Mouse (Mus musculus) CH12.LX (cell line): ENCODE measurements around the gene Ptprcap. TPM values are rescaled to one million over a fixed set of nuclear protein-coding genes. Genes with fewer than 3 reads are reported as not detected.

Experiments
- DNase-seq: peaks from one replicate; pipeline ENCODE4 v3.0.0-alpha.2; 2013; ENCODE audit errors: extremely low read depth
- H3K27ac ChIP-seq: 2 replicates; pipeline ENCODE4 v1.5.1; 2012; ENCODE audit warnings: low read depth, mild to moderate bottlenecking, control low read depth, moderate library complexity; ENCODE audit not compliant: insufficient read depth
- H3K27me3 ChIP-seq: replicated peaks from 2 replicates; pipeline ENCODE3; 2012; ENCODE audit warnings: inconsistent platforms
- H3K36me3 ChIP-seq, 2 experiments: replicated peaks in 1 of 2; 2 replicates each; pipeline versions ENCODE3 to v1.6.1; 2012; ENCODE audit warnings: inconsistent platforms in 1 of 2, low read length in 1 of 2, mild to moderate bottlenecking in 1 of 2, mixed read lengths in 1 of 2, moderate library complexity in 1 of 2; ENCODE audit not compliant: control insufficient read depth in 1 of 2, insufficient read depth in 1 of 2
- H3K4me1 ChIP-seq, 2 experiments: 2 replicates each; pipeline ENCODE4 v1.6.1; 2012; ENCODE audit warnings: inconsistent platforms in 1 of 2, moderate library complexity in 1 of 2; ENCODE audit not compliant: insufficient read depth in 2 of 2, control insufficient read depth in 1 of 2
- H3K4me2 ChIP-seq: 2 replicates; pipeline ENCODE4 v1.6.1; 2012; ENCODE audit warnings: low read depth, mild to moderate bottlenecking, control low read depth; ENCODE audit not compliant: poor library complexity, insufficient read depth, severe bottlenecking
- H3K4me3 ChIP-seq, 3 experiments: fragments of 150-350 bp in 1 of 3; sonication (generic) in 1 of 3; replicated peaks in 1 of 3; 2 replicates each; pipeline versions ENCODE3 to v1.5.1; 2011 to 2012; ENCODE audit warnings: low read depth in 2 of 3, low read length in 2 of 3, mild to moderate bottlenecking in 2 of 3, moderate library complexity in 2 of 3, control low read depth in 1 of 3, improper control_type of control experiment in 1 of 3, inconsistent platforms in 1 of 3, mixed read lengths in 1 of 3; ENCODE audit not compliant: poor library complexity in 1 of 3
- H3K79me2 ChIP-seq: replicated peaks from 2 replicates; pipeline ENCODE4 v1.6.1; 2012; ENCODE audit warnings: mild to moderate bottlenecking, moderate library complexity; ENCODE audit not compliant: control insufficient read depth, poor library complexity, insufficient read depth, severe bottlenecking; ENCODE audit errors: extremely low read depth
- H3K9ac ChIP-seq: 2 replicates; pipeline ENCODE4 v1.6.1; 2012; ENCODE audit warnings: low read depth, mild to moderate bottlenecking, control low read depth, moderate library complexity; ENCODE audit not compliant: insufficient read depth
- H3K9me3 ChIP-seq: replicated peaks from 2 replicates; pipeline ENCODE3; 2012; ENCODE audit warnings: low read length, inconsistent platforms, mixed read lengths
- CHD1 ChIP-seq: IDR thresholded peaks from 2 replicates; pipeline ENCODE4 v1.6.1; 2012; ENCODE audit warnings: low read depth, low read length, improper control_type of control experiment, inconsistent platforms
- EP300 ChIP-seq: IDR thresholded peaks from 2 replicates; pipeline ENCODE4 v1.6.1; 2011; ENCODE audit warnings: low read length, improper control_type of control experiment
- GABPA ChIP-seq: IDR thresholded peaks from 2 replicates; pipeline ENCODE4 v1.6.1; 2012; ENCODE audit warnings: low read depth, low read length, improper control_type of control experiment, inconsistent platforms; ENCODE audit not compliant: insufficient replicate concordance
- HCFC1 ChIP-seq: IDR thresholded peaks from 2 replicates; pipeline ENCODE4 v1.6.1; 2012; ENCODE audit warnings: low read depth, mild to moderate bottlenecking, inconsistent platforms, low read length, improper control_type of control experiment
- IRF4 ChIP-seq: IDR thresholded peaks from 2 replicates; pipeline ENCODE4 v1.6.1; 2014; ENCODE audit warnings: low read depth, mild to moderate bottlenecking, inconsistent platforms, low read length, improper control_type of control experiment
- JUND ChIP-seq: conservative IDR thresholded peaks from 2 replicates; pipeline ENCODE4 v1.6.1; 2011; ENCODE audit warnings: low read depth, low read length, improper control_type of control experiment
- KAT2A ChIP-seq: IDR thresholded peaks from 2 replicates; pipeline ENCODE4 v1.6.1; 2012; ENCODE audit warnings: low read length, improper control_type of control experiment, inconsistent platforms; ENCODE audit not compliant: insufficient replicate concordance
- MAFK ChIP-seq: IDR thresholded peaks from 2 replicates; pipeline ENCODE4 v1.6.1; 2011; ENCODE audit warnings: low read length, improper control_type of control experiment; ENCODE audit not compliant: insufficient replicate concordance
- MAZ ChIP-seq: IDR thresholded peaks from 2 replicates; pipeline ENCODE4 v1.6.1; 2012; ENCODE audit warnings: low read depth, mild to moderate bottlenecking, inconsistent platforms, low read length, improper control_type of control experiment, moderate library complexity
- MXI1 ChIP-seq: IDR thresholded peaks from 2 replicates; pipeline ENCODE4 v1.6.1; 2011; ENCODE audit warnings: mild to moderate bottlenecking, low read depth, low read length, improper control_type of control experiment
- NELFE ChIP-seq: IDR thresholded peaks from 2 replicates; pipeline ENCODE4 v1.6.1; 2011; ENCODE audit warnings: low read depth, low read length, improper control_type of control experiment
- POLR2A ChIP-seq: IDR thresholded peaks from 2 replicates; pipeline ENCODE4 v1.6.1; 2011; ENCODE audit warnings: low read depth, mild to moderate bottlenecking, improper control_type of control experiment, low read length
- RCOR1 ChIP-seq: conservative IDR thresholded peaks from 2 replicates; pipeline ENCODE4 v1.6.1; 2012; ENCODE audit warnings: low read depth, mild to moderate bottlenecking, inconsistent platforms, low read length, improper control_type of control experiment
- SIN3A ChIP-seq: IDR thresholded peaks from 2 replicates; pipeline ENCODE4 v1.6.1; 2012; ENCODE audit warnings: low read length, improper control_type of control experiment, inconsistent platforms
- TBP ChIP-seq: conservative IDR thresholded peaks from 2 replicates; pipeline ENCODE4 v1.6.1; 2011; ENCODE audit warnings: low read depth, low read length, improper control_type of control experiment
- USF1 ChIP-seq: IDR thresholded peaks from 2 replicates; pipeline ENCODE4 v1.6.1; 2014; ENCODE audit warnings: low read depth, mild to moderate bottlenecking, inconsistent platforms, low read length, improper control_type of control experiment
- USF2 ChIP-seq: conservative IDR thresholded peaks from 2 replicates; pipeline ENCODE4 v1.6.1; 2011; ENCODE audit warnings: low read depth, low read length, improper control_type of control experiment
- ZC3H11A ChIP-seq: IDR thresholded peaks from 2 replicates; pipeline ENCODE4 v1.6.1; 2012; ENCODE audit warnings: low read depth, mild to moderate bottlenecking, inconsistent platforms, low read length, improper control_type of control experiment
- ZKSCAN1 ChIP-seq: IDR thresholded peaks from 2 replicates; pipeline ENCODE4 v1.6.1; 2012; ENCODE audit warnings: low read depth, inconsistent platforms, low read length, improper control_type of control experiment, borderline replicate concordance
- dilution Hi-C: fragments of 300-500 bp; cut with MboI; formaldehyde crosslinking; loops from 2 replicates; pipeline ENCODE4 v1.14.3; 2020; ENCODE audit warnings: low sequenced_read_pairs; ENCODE audit not compliant: extremely low pct_unique_long_range_greater_than_20kb, extremely low pct_ligation_motif_present
- in situ Hi-C: fragments of 300-500 bp; cut with MboI; formaldehyde crosslinking; loops from 3 replicates; pipeline ENCODE4 v1.14.3; 2019; ENCODE audit warnings: low sequenced_read_pairs, low pct_ligation_motif_present, low pct_unique_long_range_greater_than_20kb, mixed read lengths
- polyA plus RNA-seq: library from polyadenylated mRNA; unstranded; fragments of >175 nt; gene quantifications from 2 replicates; pipeline ENCODE4 v1.2.1, GENCODE M21; 2012; ENCODE audit warnings: low read depth; ENCODE audit not compliant: insufficient read length
- total RNA-seq, 2 experiments: library from RNA; depleted of rRNA; stranded (reverse); fragments of 300-350 nt in 1 of 2; fragments of >200 nt in 1 of 2; gene quantifications; 2 replicates each; pipeline ENCODE4 v1.2.3; 2012 to 2014

Ptprcap gene
- total and polyA plus RNA-seq, 3 experiments: 343 to 447 (median 438) TPM

GRCm38 (mm10) chr19:4147022-4147405 is 6.4 kb upstream of the Ptprcap start:
- H3K36me3 ChIP-seq: peaks cover 13 to 32% of the 10 kb centered on the region in 2 experiments
- H3K4me1 ChIP-seq: peaks cover 54 to 75% of the 10 kb centered on the region in 2 experiments
- DNase-seq: no peak
- TF ChIP-seq HCFC1 (no peak), JUND (no peak), ZC3H11A (no peak), ZKSCAN1 (no peak), POLR2A (no peak), KAT2A (no peak), USF1 (no peak), GABPA (no peak), MAZ (no peak), NELFE (no peak), IRF4 (no peak), RCOR1 (no peak), CHD1 (no peak; the same call in 1 of the 2 replicates), MXI1 (no peak), SIN3A (no peak), EP300 (no peak), USF2 (no peak), MAFK (no peak)
- TF ChIP-seq, all 38 proteins: peak for 0
- in situ Hi-C loops: no loop called here
- no peak overlapping the region for H3K4me2 ChIP-seq
- no peak overlapping the region for H3K9ac ChIP-seq
- no peak overlapping the region for H3K4me3 ChIP-seq
- H3K27me3 ChIP-seq: no peaks in the 10 kb centered on the region
- no peak overlapping the region for H3K27ac ChIP-seq
- H3K9me3 ChIP-seq: peaks cover 5% of the 10 kb centered on the region
- dilution Hi-C loops: no loop called here
- peaks cover 15% of the 10 kb centered on the region for H3K79me2 ChIP-seq

GRCm38 (mm10) chr19:4147782-4148490 is 5.5 kb upstream of the Ptprcap start:
- peak overlapping the region; percentile 27; the same call in 1 of the 2 replicates for H3K9ac ChIP-seq
- dilution Hi-C loops: no loop called here
- no peak for DNase-seq
- TF ChIP-seq MAFK (no peak), TBP (0 out of 2 replicates have a peak, but pooled peaks have one; percentile 17)
- H3K4me3 ChIP-seq: peak overlapping the region; percentile 7 to 77 (median 36)
- in situ Hi-C loops: no loop called here
- H3K27me3 ChIP-seq: no peaks in the 10 kb centered on the region
- H3K9me3 ChIP-seq: peaks cover 5% of the 10 kb centered on the region
- H3K27ac ChIP-seq: 0 out of 2 replicates have a peak overlapping the region, but pooled peaks have one; percentile 5
- peaks cover 22 to 33% of the 10 kb centered on the region in 2 experiments for H3K36me3 ChIP-seq
- peaks cover 15% of the 10 kb centered on the region for H3K79me2 ChIP-seq
- H3K4me2 ChIP-seq: peak overlapping the region; percentile 54
- H3K4me1 ChIP-seq: peaks cover 47 to 75% of the 10 kb centered on the region in 2 experiments
